Mouse (Mus musculus) cortical plate, adult 2 months (tissue): ENCODE data around the gene Prr13. TPM values are rescaled to one million over a fixed set of nuclear protein-coding genes. Genes with fewer than 3 reads are reported as not detected.
A peak's percentile ranks its signal among the peaks of the same experiment; 100 is the strongest.

ENCODE experiments used
- H3K27ac ChIP-seq: fragments of 200-500 bp; 2 replicates; pipeline ENCODE4 v1.5.1; 2012; ENCODE audit warnings: low read length, control low read depth, inconsistent platforms; ENCODE audit not compliant: insufficient read depth
- H3K4me1 ChIP-seq: fragments of 200-500 bp; 2 replicates; pipeline ENCODE4 v1.6.1; 2011; ENCODE audit warnings: low read length; ENCODE audit not compliant: control insufficient read depth, insufficient read depth
- H3K4me3 ChIP-seq: fragments of 200-500 bp; 2 replicates; pipeline ENCODE4 v1.5.1; 2011; ENCODE audit warnings: mild to moderate bottlenecking, low read length, control low read depth; ENCODE audit not compliant: insufficient read depth
- CTCF ChIP-seq: fragments of 200-500 bp; IDR thresholded peaks from 2 replicates; pipeline ENCODE4 v1.5.1; 2011; ENCODE audit warnings: mild to moderate bottlenecking, control low read depth, low read length; ENCODE audit not compliant: insufficient read depth; ENCODE audit errors: extremely low read depth
- POLR2A ChIP-seq: fragments of 200-500 bp; IDR thresholded peaks from 2 replicates; pipeline ENCODE4 v1.6.1; 2011; ENCODE audit warnings: mild to moderate bottlenecking, low read length, control low read depth; ENCODE audit not compliant: insufficient read depth; ENCODE audit errors: extremely low read depth
- polyA plus RNA-seq: library from polyadenylated mRNA; depleted of rRNA; stranded (reverse); fragments of >200 nt; gene quantifications from 2 replicates; pipeline ENCODE4 v1.2.3, GENCODE M21; 2012

Gene Prr13
- polyA plus RNA-seq, 1 experiment, result 90.3 TPM

DNA sequence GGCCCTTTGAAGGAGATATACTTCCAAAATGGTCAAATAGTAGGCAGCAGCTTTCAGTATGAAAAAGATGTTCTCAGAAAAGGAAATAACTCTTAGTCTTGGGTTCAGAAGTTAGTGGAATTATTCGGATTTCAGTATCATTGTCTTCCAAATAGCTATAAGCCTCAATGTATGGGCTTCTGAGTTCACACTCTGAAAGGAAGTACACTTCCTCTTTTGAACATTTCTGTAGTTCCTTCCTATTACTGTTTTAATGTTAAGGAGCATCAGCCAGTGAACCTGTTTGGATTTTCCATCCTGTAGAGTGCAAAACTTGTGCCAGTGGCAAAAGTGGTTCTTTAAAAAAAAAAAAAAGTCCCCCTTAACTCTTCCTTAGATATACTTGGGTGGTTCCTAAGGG lies 26.8 kb upstream of the Prr13 start:
- no peak overlapping the region for H3K4me3 ChIP-seq
- TF ChIP-seq POLR2A (no peak), CTCF (no peak)
- H3K27ac ChIP-seq, result no peak overlapping the region
- H3K4me1 ChIP-seq, result no peaks in the 10 kb centered on the region

DNA sequence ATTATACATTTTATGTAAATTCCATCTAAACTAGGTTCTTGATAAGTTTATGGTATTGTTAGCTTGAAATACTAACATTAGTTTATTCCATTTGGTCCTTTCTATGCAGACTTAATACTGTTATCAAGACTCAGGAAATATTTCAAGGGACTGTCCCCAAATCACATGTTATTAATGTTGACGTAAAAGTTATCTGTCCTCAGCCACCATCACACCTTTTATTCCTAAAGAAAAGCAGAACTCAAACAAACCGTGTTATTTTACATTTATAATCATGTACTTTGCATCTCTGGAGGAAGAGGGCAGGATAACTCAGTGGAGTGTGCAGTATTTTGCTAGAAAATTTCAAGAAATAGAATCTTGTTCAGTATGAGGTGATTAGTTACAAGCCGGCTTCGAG lies 25.7 kb upstream of the Prr13 start:
- no peak overlapping the region for H3K27ac ChIP-seq
- no peaks in the 10 kb centered on the region for H3K4me1 ChIP-seq
- TF ChIP-seq POLR2A, result no peak
- TF ChIP-seq CTCF, result no peak
- no peak overlapping the region for H3K4me3 ChIP-seq

DNA sequence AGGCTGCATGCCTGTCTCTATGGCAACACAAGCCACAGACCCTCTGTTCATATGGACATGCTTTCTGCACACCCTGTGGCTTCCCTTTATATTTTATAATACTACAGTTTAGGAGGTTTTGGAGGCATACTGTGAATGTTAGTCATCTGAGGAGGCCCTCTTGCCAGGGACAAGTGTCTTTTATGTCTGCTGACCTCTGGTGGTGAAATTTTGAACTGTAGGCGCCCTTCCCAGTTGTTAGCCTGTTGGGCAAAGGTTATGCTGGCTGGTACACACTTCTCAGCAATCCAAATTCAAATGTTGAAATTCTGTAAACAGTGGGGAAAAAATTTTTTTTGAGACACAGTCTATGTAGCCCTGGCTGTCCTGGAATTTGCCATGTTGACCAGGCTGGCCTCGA lies 16.3 kb upstream of the Prr13 start:
- Histone ChIP-seq H3K27ac (no peak overlapping the region), H3K4me3 (no peak overlapping the region), H3K4me1 (no peaks in the 10 kb centered on the region)
- TF ChIP-seq CTCF, result peak; percentile 73
- no peak for TF ChIP-seq POLR2A

DNA sequence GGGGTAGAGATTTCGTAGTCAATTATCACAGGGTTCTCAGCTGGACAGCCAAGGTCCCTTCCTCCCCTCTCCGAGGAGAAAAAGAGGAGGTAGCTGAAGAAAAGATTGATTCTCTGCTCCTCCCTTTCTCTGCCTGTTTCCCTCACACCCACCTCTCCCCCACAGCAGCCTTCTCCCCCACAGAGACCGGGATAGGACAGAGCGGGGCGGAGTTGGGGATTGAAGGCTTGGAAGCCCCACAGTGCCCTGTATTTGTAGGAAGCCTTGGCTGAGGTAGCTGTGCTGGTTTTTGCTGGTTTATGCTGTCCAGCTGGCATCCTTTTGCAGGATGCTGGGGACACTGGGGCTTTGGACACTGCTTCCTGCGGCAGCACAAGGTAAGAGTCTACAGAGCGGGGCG lies 13.7 kb upstream of the Prr13 start, which contains the start of gene Amhr2:
TSS of gene Amhr2 (plus strand) at position 222 of the 400 bp plus-strand sequence.
- Histone ChIP-seq H3K27ac (no peak within 1 kb of the TSS), H3K4me1 (no peaks in the 10 kb centered on the region), H3K4me3 (no peak within 1 kb of the TSS)
- TF ChIP-seq CTCF, result no peak
- no peak for TF ChIP-seq POLR2A

DNA sequence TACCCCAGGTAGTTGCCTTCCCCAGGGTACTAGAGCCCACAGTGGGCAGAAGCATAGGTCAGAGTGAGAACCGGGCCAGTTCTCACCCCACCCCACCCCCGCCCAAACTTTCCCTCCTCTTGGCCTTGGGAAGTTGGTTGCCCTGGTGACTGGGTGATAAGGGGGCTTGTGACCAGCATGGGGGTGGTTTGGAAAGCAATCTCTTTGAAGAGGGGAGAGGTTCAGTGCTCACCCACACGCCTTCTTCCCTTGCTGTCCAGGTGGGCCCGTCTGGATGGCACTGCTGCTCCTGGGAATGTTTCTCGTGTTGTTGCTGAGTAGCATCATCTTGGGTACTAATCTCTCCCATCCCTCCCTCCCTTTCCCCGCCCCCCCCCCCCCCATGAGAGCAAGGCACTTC lies 12.4 kb upstream of the Prr13 start:
- Histone ChIP-seq H3K4me3 (no peak overlapping the region), H3K27ac (no peak overlapping the region), H3K4me1 (no peaks in the 10 kb centered on the region)
- TF ChIP-seq CTCF (no peak), POLR2A (no peak)

DNA sequence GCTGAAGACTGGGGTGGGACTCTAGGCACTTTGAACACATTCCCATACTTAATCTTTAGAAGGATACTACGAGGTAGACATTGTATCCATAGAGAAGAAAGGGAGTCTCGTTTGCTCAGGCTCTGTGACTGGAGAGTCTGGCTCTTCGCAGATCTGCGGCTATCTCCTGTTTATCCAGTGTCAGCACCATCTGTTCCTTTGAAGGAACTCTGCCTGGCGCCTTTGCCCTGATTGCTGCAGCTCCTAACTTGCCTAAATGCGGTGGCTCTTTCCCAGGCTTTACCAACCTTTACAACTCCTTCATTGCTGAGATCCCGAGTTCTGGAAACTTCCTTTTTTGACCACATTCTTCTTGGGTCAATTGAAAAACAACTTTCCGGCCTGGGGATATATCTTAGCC lies 9.5 kb upstream of the Prr13 start:
- Histone ChIP-seq H3K4me3 (no peak overlapping the region), H3K27ac (no peak overlapping the region), H3K4me1 (no peaks in the 10 kb centered on the region)
- TF ChIP-seq CTCF (no peak), POLR2A (no peak)

DNA sequence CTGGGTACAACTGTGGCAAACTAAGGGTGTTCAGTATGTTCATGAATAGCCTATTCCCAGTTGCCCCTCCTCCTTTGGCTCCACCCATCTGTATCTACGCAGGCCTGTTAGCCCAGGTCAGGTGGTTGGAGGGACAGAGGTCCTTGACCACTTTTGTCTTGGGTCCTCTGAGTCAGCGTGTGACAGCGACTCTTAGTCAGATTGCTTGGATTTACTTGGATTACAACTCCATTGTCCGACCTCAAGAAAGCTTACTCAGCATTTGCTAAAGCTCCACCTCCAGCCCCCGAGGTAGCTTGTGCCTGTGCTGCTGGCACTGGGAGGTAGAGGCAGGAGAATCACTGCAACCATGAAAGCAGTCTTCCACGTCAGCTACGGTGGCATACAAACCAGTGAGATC lies 7.9 kb upstream of the Prr13 start:
- TF ChIP-seq POLR2A (no peak), CTCF (no peak)
- H3K4me3 ChIP-seq, result no peak overlapping the region
- no peaks in the 10 kb centered on the region for H3K4me1 ChIP-seq
- no peak overlapping the region for H3K27ac ChIP-seq

DNA sequence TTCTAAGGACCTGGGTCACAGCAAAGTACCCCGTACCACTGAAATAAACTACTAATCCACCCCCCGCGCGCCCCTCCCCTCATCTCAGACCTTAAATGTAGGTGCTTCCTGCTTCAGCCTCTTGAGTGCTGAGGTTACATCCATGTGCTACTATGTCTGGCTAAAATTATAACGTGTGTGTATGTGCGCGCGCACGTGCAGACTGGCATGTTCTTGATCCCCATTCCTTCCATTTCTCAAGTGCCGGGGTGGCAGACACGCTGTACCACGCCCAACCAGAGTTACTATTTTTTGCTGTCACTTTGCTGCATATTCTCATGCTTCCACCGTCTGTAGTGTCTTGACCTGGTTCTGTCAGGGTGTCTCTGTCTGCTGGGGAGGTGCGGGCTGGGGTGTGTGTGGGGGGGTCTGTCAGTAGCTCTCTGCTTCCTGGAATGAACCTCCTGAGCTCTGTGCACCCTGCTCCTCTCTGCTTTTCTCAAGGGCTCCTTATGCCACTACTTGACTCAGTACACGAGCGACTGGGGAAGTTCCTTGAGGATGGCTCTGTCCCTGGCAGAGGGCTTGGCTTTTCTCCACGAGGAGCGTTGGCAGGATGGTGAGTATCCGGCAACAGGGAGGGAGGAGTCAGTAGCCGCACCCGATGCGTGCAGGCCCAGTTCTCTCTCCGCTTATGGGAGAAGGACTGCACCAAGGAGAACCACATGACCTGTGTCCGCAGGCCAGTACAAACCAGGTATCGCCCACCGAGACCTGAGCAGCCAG lies 7.0 kb upstream of the Prr13 start:
- TF ChIP-seq POLR2A, result no peak
- no peak for TF ChIP-seq CTCF
- no peak overlapping the region for H3K27ac ChIP-seq
- no peak overlapping the region for H3K4me3 ChIP-seq
- H3K4me1 ChIP-seq, result no peaks in the 10 kb centered on the region

DNA sequence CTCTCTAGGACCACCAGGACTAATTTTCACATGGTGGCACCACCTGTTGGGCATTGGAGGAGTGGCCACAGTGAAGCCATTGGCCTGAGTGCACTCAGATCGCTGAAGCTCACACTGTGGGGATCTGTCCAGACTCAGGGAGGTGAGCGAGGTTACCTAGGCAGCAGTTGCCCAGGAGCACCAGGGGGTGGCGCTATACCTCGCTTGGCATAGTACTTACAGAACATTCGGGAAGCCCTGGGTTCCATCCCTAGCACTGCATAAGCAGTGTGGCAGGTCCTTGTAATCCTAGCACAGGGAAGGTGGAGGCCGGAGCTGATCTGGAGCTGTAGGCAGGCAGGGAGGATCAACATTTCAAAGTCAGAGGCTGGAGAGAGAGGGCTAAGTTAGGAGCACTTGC lies 2.8 kb upstream of the Prr13 start:
- TF ChIP-seq POLR2A, result no peak
- peak; percentile 29 for TF ChIP-seq CTCF
- Histone ChIP-seq H3K4me3 (no peak overlapping the region), H3K4me1 (no peaks in the 10 kb centered on the region), H3K27ac (no peak overlapping the region)

DNA sequence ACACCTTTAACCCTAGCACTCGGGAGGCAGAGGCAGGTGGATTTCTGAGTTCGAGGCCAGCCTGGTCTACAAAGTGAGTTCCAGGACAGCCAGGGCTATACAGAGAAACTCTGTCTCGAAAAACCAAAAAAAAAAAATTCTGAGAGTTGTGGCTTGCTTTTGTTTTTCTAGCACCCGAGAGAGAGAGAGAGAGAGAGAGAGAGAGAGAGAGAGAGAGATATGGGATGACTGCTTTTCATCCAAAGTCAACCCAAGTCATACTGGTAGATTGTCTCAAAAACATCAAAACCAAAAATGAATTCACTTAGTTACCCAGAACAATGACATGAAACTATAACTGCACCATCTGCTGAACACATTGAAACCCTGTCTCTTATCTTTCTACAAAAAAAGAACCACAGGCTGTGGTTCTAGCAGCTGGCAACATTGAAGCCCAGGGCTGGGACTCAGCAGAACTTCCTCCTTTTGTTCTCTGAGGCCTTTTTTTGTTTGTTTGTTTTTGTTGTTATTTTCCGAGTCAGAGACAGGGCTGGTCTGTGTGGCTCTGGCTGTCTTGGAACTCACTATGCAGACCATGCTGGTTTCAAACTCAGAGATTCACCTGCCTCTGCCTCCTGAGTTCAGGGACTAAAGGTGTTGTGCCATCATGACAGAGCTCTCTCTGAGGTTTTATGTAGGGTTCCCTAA lies 635 bp upstream of the Prr13 start:
- TF ChIP-seq CTCF, result no peak
- no peak for TF ChIP-seq POLR2A
- H3K27ac ChIP-seq, result no peak overlapping the region
- peak overlapping the region; percentile 54; the same call in 1 of the 2 replicates for H3K4me3 ChIP-seq
- no peaks in the 10 kb centered on the region for H3K4me1 ChIP-seq
